Mouse (Mus musculus) cerebellum, adult 2 months (tissue): ENCODE data around the gene Olfr1448.

Source experiments
- CTCF ChIP-seq: fragments of 200-500 bp; IDR thresholded peaks from 2 replicates; pipeline ENCODE4 v1.5.1; 2011; ENCODE audit warnings: low read depth, mild to moderate bottlenecking, control low read depth, low read length, moderate library complexity, borderline replicate concordance; ENCODE audit not compliant: insufficient read depth
- POLR2A ChIP-seq: fragments of 200-500 bp; IDR thresholded peaks from 2 replicates; pipeline ENCODE4 v1.6.1; 2011; ENCODE audit warnings: low read length, control low read depth, borderline replicate concordance; ENCODE audit not compliant: insufficient read depth

- TF ChIP-seq POLR2A (no peak), CTCF (no peak)
These were observed 6.3 kb upstream of the Olfr1448 start, which contains the start of gene Olfr1449 for GRCm38 (mm10) chr19:12930540-12930939.
